Mouse (Mus musculus) thymus, adult 2 months (tissue): ENCODE results near the gene Flt3.

Experiments
- CTCF ChIP-seq: fragments of 200-500 bp; IDR thresholded peaks from 2 replicates; pipeline ENCODE4 v1.5.1; 2012; ENCODE audit warnings: mild to moderate bottlenecking, control low read depth, low read length, moderate library complexity, borderline replicate concordance; ENCODE audit not compliant: control insufficient read depth, poor library complexity, insufficient read depth; ENCODE audit errors: extremely low read depth
- POLR2A ChIP-seq: fragments of 200-500 bp; IDR thresholded peaks from 2 replicates; pipeline ENCODE4 v1.6.1; 2012; ENCODE audit warnings: mild to moderate bottlenecking, low read length, control low read depth, moderate library complexity; ENCODE audit not compliant: control insufficient read depth, poor library complexity, insufficient read depth; ENCODE audit errors: extremely low read depth

- no peak for TF ChIP-seq POLR2A
- TF ChIP-seq CTCF, result no peak
Observed at GRCm38 (mm10) chr5:147300001-147300363, 100.3 kb downstream of the Flt3 start.
